Mouse (Mus musculus): ENCODE data around the gene Zfp275. TPM values are rescaled to one million over a fixed set of nuclear protein-coding genes. Genes with fewer than 3 reads are reported as not detected.
"Not testable (repeated sequence)": the region's sequence is repeated elsewhere in the genome, so short reads cannot be mapped to it uniquely, and the experiment has no call there.

Zfp275 gene
- polyA plus RNA-seq, 1 experiment from 2014 or later = 15.6 TPM

- ATAC-seq (ENCODE audit: low FRiP score, low read depth) = no peak
- H3K9me3 ChIP-seq = no peaks in the 10 kb centered on the region
- H3K4me1 ChIP-seq = no peaks in the 10 kb centered on the region
- H3K36me3 ChIP-seq = no peaks in the 10 kb centered on the region
- WGBS = 96% methylated on average over 1 of the region's 1 CpGs
- no peak overlapping the region for H3K4me3 ChIP-seq
- H3K4me2 ChIP-seq (replicated peaks) = no peak overlapping the region
- H3K27me3 ChIP-seq (replicated peaks) = no peaks in the 10 kb centered on the region
- no peak overlapping the region for H3K27ac ChIP-seq
- no peak overlapping the region for H3K9ac ChIP-seq
Measured at GRCm38 (mm10) chrX:73344346-73344745, 1.9 kb downstream of the Zfp275 start.

DNA sequence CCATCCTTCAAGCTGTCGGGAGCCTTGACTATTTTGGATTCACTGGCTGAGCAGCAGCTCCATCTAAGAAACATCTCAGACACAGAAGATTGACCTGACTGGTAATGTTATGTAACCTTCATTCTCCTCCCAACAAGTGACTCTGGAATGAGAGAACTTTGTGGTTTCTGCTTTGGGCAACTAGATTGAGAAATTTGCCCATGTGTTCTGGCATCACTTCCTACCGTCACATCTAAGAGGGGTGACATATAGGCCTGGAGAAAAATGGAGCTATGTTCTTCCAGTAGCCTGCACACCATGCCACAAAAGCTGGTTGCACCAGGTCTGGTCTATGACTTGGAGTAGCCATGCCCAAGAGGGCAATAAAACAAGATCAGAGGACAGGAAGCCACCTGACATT, 13.7 kb downstream of the Zfp275 start:
- no peak overlapping the region for H3K9ac ChIP-seq
- H3K27me3 ChIP-seq (replicated peaks) = no peaks in the 10 kb centered on the region
- no peak overlapping the region for H3K27ac ChIP-seq
- H3K36me3 ChIP-seq = peaks cover 37% of the 10 kb centered on the region
- H3K4me2 ChIP-seq (replicated peaks) = no peak overlapping the region
- H3K4me3 ChIP-seq = no peak overlapping the region
- H3K4me1 ChIP-seq = no peaks in the 10 kb centered on the region
- no peaks in the 10 kb centered on the region; the same call in 1 of the 2 replicates for H3K9me3 ChIP-seq
- 93% methylated on average over 2 of the region's 2 CpGs for WGBS
- ATAC-seq (ENCODE audit: low FRiP score, low read depth) = no peak

- ATAC-seq (ENCODE audit: low FRiP score, low read depth) = no peak
- H3K36me3 ChIP-seq = peaks cover 31% of the 10 kb centered on the region
- H3K4me1 ChIP-seq = no peaks in the 10 kb centered on the region
- H3K9ac ChIP-seq = no peak overlapping the region
- 100% methylated on average over 1 of the region's 1 CpGs for WGBS
- no peak overlapping the region for H3K4me2 ChIP-seq (replicated peaks)
- no peaks in the 10 kb centered on the region; the same call in 1 of the 2 replicates for H3K9me3 ChIP-seq
- no peak overlapping the region for H3K4me3 ChIP-seq
- no peaks in the 10 kb centered on the region for H3K27me3 ChIP-seq (replicated peaks)
- no peak overlapping the region for H3K27ac ChIP-seq
Measured at GRCm38 (mm10) chrX:73356719-73357118, 14.3 kb downstream of the Zfp275 start.

DNA sequence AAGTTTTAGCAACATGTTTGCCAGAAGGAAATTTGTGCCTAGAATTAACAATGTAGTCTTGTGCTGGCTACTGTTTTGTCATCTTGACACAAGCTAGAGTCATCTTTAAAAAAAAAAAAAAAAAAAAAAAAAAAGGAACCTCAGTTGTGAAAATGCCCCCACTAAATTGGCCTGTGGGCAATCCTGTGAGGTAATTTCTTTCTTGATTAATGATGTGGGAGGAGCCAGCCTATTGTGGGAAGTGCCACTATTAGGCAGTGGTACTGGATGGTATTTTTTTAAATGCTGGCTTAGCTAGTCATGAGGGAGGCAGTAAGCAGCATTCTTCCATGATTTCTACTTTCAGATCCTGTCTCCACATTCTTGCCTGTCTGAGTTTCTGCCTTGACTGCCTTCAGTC, 20.9 kb downstream of the Zfp275 start:
- H3K4me2 ChIP-seq (replicated peaks) = no peak overlapping the region
- H3K9me3 ChIP-seq = no peaks in the 10 kb centered on the region
- no peaks in the 10 kb centered on the region for H3K27me3 ChIP-seq (replicated peaks)
- no peak overlapping the region for H3K9ac ChIP-seq
- no peaks in the 10 kb centered on the region for H3K36me3 ChIP-seq
- no peak overlapping the region for H3K27ac ChIP-seq
- H3K4me1 ChIP-seq = no peaks in the 10 kb centered on the region
- no peak overlapping the region for H3K4me3 ChIP-seq
- no peak for ATAC-seq (ENCODE audit: low FRiP score, low read depth)

GRCm38 (mm10) chrX:73384419-73384818, 42.0 kb downstream of the Zfp275 start:
- H3K4me3 ChIP-seq = no peak overlapping the region
- H3K27ac ChIP-seq = no peak overlapping the region
- no peak overlapping the region for H3K4me2 ChIP-seq (replicated peaks)
- no peaks in the 10 kb centered on the region for H3K9me3 ChIP-seq
- WGBS = 75% methylated on average over 6 of the region's 6 CpGs
- no peaks in the 10 kb centered on the region for H3K27me3 ChIP-seq (replicated peaks)
- ATAC-seq (ENCODE audit: low FRiP score, low read depth) = no peak
- no peaks in the 10 kb centered on the region for H3K36me3 ChIP-seq
- no peaks in the 10 kb centered on the region for H3K4me1 ChIP-seq
- no peak overlapping the region for H3K9ac ChIP-seq

- no peaks in the 10 kb centered on the region for H3K9me3 ChIP-seq
- no peak overlapping the region for H3K9ac ChIP-seq
- no peak for ATAC-seq (ENCODE audit: low FRiP score, low read depth)
- H3K27me3 ChIP-seq (replicated peaks) = no peaks in the 10 kb centered on the region
- no peaks in the 10 kb centered on the region for H3K36me3 ChIP-seq
- no peak overlapping the region for H3K27ac ChIP-seq
- H3K4me3 ChIP-seq = no peak overlapping the region
- no peaks in the 10 kb centered on the region for H3K4me1 ChIP-seq
- 35% methylated on average over 1 of the region's 1 CpGs for WGBS
- no peak overlapping the region for H3K4me2 ChIP-seq (replicated peaks)
Measured at GRCm38 (mm10) chrX:73384924-73385323, 42.5 kb downstream of the Zfp275 start.

- no peaks in the 10 kb centered on the region for H3K9me3 ChIP-seq
- no peak for ATAC-seq (ENCODE audit: low FRiP score, low read depth)
- H3K27me3 ChIP-seq (replicated peaks) = no peaks in the 10 kb centered on the region
- no peaks in the 10 kb centered on the region for H3K36me3 ChIP-seq
- H3K9ac ChIP-seq = no peak overlapping the region
- H3K4me2 ChIP-seq (replicated peaks) = no peak overlapping the region
- no peak overlapping the region for H3K4me3 ChIP-seq
- no peak overlapping the region for H3K27ac ChIP-seq
- 85% methylated on average over 4 of the region's 4 CpGs for WGBS
- no peaks in the 10 kb centered on the region for H3K4me1 ChIP-seq
Measured at GRCm38 (mm10) chrX:73391481-73391880, 49.1 kb downstream of the Zfp275 start.

DNA sequence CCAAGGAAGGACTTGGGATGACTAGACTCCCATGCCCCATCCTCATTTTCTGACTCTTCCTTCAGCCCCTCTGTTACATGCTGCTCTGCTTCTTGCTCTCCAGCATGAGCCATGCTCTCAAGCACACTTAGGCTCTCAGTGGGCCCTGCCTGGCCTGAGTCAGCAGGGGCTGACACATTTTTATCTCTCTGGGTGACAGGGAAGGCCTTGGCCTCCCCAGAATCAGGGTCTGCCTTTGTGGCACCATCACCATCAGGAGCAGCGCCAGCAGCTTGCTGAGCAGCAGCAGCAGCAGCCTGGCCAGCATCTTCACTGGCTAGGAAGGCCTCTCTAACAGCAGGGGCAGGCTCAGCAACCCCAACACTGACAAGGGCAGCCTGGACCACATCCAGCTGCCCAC, 54.0 kb downstream of the Zfp275 start:
- H3K9me3 ChIP-seq = no peaks in the 10 kb centered on the region

GRCm38 (mm10) chrX:73398636-73399035, 56.2 kb downstream of the Zfp275 start, which contains the start of gene Gm18336:
Gm18336 (minus strand) TSS chrX:73398736.
- H3K4me2 ChIP-seq (replicated peaks); ATAC-seq (ENCODE audit: low FRiP score, low read depth); H3K27me3 ChIP-seq (replicated peaks); H3K36me3 ChIP-seq; H3K4me3 ChIP-seq; H3K9ac ChIP-seq; H3K4me1 ChIP-seq; H3K9me3 ChIP-seq; H3K27ac ChIP-seq: not testable (repeated sequence)
- 65% methylated on average over 2 of the region's 2 CpGs for WGBS

More for the DNA sequence above, 54.0 kb downstream of the Zfp275 start:
- Histone ChIP-seq H3K9ac (no peak overlapping the region), H3K36me3 (no peaks in the 10 kb centered on the region), H3K4me3 (no peak overlapping the region), H3K4me2 (replicated peaks) (no peak overlapping the region), H3K4me1 (no peaks in the 10 kb centered on the region), H3K27me3 (replicated peaks) (no peaks in the 10 kb centered on the region), H3K27ac (no peak overlapping the region)
- no peak for ATAC-seq (ENCODE audit: low FRiP score, low read depth)
- 86% methylated on average over 1 of the region's 1 CpGs for WGBS

DNA sequence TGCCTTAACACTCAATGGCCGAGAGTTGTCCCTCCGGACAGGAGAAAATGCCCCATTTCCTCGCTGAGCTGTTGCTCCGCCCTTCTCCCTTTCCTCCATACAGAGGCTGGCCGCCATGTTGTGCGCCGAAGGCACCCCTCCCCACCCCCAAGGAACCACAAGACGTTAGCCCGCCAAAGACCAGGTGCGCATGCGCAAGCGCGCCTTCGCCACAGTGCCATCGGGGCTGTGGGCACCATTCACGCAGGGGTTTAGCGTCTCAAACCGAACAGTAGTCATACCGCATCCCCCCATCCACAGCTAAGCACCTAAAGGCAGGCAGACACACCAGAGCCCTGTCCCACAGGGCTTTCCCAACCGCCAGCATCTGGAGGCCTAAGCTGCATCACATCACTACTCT, 58.5 kb downstream of the Zfp275 start:
- Histone ChIP-seq H3K4me2 (replicated peaks) (no peak overlapping the region), H3K4me1 (no peaks in the 10 kb centered on the region), H3K9ac (no peak overlapping the region), H3K4me3 (no peak overlapping the region), H3K9me3 (no peaks in the 10 kb centered on the region), H3K27me3 (replicated peaks) (no peaks in the 10 kb centered on the region), H3K27ac (no peak overlapping the region), H3K36me3 (no peaks in the 10 kb centered on the region)
- 90% methylated on average over 20 of the region's 20 CpGs for WGBS
- no peak for ATAC-seq (ENCODE audit: low FRiP score, low read depth)

DNA sequence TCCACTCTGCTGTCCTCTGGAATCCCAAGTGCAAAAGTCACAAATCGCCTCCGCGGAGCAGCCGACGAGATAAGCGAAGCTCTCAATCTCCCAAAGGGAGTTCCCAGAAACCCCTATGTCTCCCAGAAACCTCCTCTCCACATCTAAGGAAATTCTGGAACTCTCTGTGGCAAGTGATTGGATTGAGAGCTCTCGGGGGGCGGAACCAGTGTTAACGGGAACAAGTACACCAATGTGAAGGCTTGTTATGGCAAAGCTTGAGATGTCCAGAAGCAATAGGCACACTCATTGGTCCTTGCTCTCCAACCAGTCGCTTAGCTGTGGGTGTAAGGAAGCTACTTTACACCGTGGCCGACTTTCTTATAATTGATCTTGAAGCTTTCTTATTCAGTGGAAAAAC, 59.2 kb downstream of the Zfp275 start:
- H3K27ac ChIP-seq = no peak overlapping the region
- no peaks in the 10 kb centered on the region for H3K4me1 ChIP-seq
- no peak overlapping the region for H3K4me3 ChIP-seq
- no peak for ATAC-seq (ENCODE audit: low FRiP score, low read depth)
- no peaks in the 10 kb centered on the region for H3K27me3 ChIP-seq (replicated peaks)
- H3K4me2 ChIP-seq (replicated peaks) = no peak overlapping the region
- no peaks in the 10 kb centered on the region for H3K36me3 ChIP-seq
- H3K9ac ChIP-seq = no peak overlapping the region
- no peaks in the 10 kb centered on the region for H3K9me3 ChIP-seq
- 93% methylated on average over 12 of the region's 12 CpGs for WGBS
